Mouse (Mus musculus) heart, adult 18-20 months (tissue): ENCODE data around the gene Hypk. TPM values are rescaled to one million over a fixed set of nuclear protein-coding genes. Genes with fewer than 3 reads are reported as not detected.

Experiments used
- DNase-seq, 2 experiments: peaks; one replicate each; pipeline ENCODE4 v3.0.0; 2021 to 2022; ENCODE audit warnings: mixed read lengths in 1 of 2
- long read RNA-seq, 2 experiments: library from polyadenylated mRNA; stranded (forward); transcript quantifications; one replicate each; pipeline ENCODE4 v2.0.0; 2021
- total RNA-seq, 2 experiments: library from RNA; stranded (reverse); gene quantifications; 2 replicates each; pipeline ENCODE4 v1.2.3; 2021

Hypk gene
- total RNA-seq: 10 to 100 TPM; 17.8 to 23.7 TPM
- long read RNA-seq, experiment 1, transcript Hypk-204 (4 exons, 961 nt): major isoform, 263 of 304 reads
- long read RNA-seq, experiment 1, partial matches to known transcripts: 40 of 304 reads
- long read RNA-seq, experiment 1, other reads (novel, unspliced or antisense): 0 of 304 reads
- long read RNA-seq, experiment 2, transcript Hypk-204 (4 exons, 961 nt): major isoform, 184 of 186 reads
- long read RNA-seq, experiment 2, partial matches to known transcripts: 0 of 186 reads
- long read RNA-seq, experiment 2, other reads (novel, unspliced or antisense): 0 of 186 reads

DNA sequence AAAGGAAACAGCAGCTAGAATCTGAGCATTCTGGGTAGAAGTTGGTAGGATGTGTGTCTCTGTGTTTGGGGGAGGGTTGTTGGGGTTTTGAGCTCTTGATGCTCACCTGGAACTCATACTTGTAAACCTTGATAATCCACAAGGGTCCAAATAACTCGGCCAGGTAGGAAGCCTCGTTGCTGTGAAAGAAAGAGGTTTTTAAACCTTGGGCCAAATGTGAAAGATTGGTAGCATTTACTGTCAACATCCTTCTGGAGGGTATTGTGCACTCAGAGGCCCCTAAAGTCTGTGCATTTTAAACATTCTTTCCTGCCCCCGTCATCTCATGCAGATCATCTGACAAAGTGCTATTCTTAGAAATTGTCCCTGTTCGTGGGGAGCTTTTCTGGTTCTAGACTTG is at the start of gene Hypk:
TSS of gene Hypk (plus strand) at position 301 of the 400 bp plus-strand sequence.
- no peak for DNase-seq

DNA sequence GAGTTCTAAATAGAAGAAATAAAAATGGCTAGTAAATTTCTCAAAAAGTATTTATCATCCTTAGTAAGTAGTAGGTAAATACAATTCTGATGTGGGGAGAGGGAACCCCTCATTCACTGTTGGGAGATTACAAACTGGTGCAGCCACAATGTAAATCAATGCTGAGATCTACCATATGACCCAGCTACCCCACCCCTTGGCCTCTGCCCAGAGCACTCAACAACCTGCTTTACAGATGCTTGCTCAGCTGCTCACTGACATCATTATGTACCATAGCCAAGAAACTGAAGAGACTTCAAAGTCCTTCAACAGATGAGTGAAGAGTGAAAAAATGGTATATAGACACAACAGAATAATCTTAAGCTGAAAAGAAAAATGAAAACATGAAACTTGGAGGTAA is 49.8 kb upstream of the Hypk start:
- no peak for DNase-seq

DNA sequence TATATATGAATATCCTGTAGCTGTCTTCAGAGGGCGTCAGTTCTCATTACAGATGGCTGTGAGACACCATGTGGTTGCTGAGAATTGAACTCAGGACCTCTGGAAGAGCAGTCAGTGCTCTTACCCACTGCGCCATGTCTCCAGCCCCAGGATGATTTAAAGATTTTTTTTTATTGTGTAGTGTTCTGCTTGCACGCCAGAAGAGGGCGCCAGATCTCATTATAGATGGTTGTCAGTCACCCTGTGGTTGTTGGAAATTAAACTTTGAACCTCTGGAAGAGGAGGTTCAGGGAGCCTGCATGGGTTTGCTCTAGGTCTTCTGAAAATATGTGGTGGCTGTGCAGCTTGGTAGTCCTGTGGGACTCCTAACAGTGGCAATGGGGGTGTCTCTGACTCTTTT is 44.9 kb upstream of the Hypk start:
- DNase-seq: peak; percentile 32 to 50

DNA sequence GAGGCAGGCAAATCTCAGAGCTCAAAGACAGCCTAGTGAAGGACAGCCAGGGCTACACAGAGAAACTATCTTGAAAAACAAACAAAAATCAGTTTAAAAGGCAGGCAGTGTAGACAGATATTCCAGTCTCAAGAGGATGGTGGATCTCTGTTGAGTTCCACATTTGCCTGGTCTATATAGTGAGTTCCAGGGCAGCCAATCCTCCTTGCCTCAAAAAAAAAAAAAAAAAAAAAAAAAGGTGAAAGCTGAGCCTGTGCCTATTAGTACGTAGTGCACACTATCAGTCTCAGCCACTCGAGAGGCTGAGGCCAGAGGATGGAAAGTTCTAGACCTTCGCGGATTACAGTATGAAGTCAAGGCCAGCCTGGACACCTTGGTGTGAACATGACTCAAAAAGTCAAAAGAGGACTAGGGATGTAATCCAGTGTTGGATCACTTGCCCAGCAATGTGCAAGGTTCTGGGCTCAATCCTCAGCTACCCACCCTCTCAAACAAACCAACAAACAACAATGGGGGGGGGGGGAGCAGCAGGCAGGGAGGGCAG is 40.2 kb upstream of the Hypk start:
- peak in 1 of 2 experiments; percentile 28 for DNase-seq

DNA sequence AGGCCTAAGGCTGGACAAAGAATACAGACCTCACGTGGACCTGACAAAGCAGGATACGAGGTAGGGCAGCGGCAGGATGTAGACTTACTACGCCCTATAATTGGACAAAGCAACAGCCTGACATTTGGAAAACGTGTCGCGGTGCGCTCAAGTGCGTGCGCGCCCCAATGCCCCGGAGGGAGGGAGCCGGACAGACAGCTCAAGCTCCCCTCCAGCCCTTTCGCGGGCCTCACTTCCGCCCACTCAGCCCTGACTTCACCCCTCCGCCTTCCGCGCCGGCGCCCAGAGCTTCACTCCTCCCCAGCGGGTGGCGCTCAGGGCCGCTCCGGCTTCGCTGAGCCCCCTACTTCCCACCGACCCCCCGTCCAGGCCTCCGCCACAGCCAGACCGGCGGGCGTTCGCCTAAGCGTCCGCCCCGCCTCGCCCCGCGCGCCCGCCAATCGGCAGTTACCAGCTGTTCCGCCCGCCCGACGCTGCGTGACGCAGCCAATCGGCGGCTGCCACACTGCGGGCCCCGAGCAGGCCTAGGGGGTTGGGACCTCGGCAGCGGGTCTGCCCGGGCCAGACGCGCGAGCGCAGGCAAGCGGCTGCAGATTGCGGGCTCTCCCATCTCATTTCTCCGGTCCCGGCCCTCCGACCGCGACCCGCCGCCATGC is 39.6 kb upstream of the Hypk start, which contains the start of the genes Pdia3 and Catsper2:
TSS of gene Pdia3 (plus strand) at position 389 of the 656 bp plus-strand sequence.
TSS of gene Catsper2 (minus strand) at position 406 of the 656 bp plus-strand sequence.
- DNase-seq: peak; percentile 95 to 99

DNA sequence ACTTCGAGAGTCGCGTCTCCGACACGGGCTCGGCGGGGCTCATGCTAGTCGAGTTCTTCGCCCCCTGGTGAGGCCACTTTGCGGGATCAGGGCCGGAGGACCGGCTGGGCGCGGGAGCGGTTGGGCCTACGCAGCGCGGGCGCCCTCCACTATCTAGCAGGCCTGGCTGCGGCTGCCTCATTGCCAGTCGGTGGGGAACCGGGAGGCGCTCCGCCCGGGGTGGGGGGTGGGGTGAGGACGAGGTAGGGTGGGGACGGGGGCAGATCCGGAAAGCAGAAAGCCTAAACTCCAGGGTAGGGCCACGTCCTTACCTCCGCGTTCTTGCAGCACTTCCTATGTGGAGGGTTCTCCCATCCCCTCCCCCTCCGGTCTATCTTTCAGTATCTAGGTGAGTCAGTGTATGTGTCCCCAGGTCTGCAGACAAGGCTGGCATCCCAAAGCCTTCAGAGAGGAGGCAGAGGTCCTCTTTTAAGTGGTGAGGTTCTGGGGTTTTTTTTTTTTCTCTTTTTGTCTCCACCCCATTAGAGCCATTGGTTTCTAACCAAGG is 38.9 kb upstream of the Hypk start:
- peak in 1 of 2 experiments; percentile 57 for DNase-seq

DNA sequence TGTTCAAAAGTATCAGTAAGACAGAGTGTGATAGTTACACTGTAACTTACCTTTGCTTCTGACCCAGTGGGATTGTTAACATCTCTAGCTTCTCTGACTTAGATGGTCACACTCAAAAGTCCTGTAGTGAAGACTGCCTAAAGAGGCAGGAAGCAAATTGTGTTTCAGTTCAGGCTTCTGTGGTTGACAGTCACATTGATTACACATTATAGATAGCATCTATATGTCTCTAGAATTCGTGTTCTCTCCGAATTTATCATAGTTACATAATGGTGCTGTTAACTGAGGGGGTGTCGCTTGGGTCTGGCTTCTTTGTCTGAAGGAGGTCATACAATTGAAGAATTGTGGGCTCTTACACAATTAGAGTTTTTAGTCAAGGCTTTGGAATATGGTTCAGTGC is 38.0 kb upstream of the Hypk start:
- DNase-seq: no peak

DNA sequence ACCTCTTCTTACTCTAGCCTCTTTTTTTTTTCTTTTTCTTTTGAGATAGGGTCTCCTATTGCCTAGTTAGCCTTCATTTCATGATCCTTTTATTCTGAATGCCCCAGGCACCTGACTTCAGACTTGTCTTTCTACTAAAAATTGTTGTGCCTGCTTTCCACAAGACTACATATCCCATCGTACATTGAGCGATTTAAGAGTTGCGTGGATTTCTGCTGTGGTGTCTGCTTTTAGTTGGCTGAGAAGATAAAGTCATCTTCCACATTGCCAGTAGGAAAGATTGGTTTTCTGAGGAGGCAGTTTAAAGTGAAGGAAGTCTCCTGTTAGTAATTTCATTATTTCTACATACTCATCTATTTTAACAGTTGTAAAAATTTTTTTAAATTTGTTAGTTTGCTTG is 37.5 kb upstream of the Hypk start:
- no peak for DNase-seq

DNA sequence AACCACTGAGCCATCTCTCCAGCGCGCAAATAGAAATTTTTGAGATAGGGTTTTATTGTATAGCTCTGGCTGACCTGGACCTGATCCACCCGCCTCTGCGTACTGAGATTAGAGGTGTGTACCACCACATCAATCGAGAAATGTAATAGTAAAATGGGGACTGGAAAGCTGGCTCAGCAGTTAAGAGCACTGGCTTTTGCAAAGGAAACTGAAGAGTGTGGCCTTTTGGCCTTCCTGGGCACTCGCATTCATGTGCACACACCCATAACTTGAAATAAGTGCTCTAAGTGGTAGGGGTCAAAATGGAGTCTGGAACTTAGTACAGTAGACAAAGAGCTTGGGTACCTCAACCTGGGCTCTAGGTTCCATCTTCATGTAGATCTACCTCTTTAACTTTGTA is 36.7 kb upstream of the Hypk start:
- DNase-seq: no peak

DNA sequence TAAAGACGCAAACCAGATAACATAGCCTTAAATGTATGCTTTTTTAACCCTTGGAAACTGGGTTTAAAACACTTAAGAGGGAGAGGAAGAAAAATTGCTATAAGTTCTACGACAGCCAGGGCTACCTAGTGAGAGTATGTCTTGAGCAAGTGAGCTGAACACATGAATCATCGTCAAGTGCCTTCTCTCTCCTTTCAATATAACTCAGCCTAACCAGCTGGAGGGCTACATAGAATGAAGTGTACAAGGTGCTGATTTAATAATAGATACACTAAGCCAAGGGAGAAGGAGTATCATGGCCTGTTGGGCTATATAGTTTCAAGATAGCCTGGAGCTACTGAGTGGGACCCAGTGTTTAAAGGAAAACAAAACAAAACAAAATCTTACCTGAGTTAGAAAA is 34.6 kb upstream of the Hypk start:
- no peak for DNase-seq

DNA sequence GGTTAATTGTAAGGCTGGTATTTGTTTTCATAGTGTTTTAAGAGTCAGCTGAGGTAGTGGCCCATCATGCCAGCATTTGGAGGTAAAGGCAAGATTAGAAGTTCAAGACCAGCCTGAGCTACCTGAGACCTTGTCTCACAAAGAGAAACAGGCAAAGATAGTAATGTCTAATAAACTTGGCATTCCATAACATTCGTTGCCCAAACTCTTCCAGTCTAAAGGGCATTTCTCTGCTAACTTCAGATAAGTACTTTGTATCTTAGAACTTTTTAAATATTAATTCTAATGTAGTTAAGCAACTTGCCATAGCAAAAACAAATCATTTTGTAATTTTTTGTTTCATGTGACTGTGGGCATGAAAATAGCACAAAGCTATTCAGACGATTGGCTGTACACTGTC is 29.9 kb upstream of the Hypk start:
- no peak for DNase-seq

DNA sequence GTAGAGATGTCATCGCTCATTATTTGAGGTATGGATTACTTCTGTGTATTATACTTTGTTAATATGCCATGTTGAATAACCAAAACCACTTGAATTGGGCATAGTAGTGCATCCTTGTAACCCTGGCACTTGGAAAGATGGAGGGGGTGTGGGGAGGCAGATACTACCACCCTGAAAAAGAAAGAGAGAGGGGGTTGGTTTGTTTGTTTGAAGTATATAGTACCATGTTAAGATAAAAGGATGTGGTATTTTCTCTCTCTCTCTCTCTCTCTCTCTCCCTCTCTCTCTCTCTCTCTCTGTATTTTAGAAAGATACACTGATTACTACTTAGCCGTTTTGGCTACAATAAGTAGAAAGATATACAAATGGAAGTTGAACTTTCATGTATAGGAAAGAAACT is 27.2 kb upstream of the Hypk start:
- no peak for DNase-seq

DNA sequence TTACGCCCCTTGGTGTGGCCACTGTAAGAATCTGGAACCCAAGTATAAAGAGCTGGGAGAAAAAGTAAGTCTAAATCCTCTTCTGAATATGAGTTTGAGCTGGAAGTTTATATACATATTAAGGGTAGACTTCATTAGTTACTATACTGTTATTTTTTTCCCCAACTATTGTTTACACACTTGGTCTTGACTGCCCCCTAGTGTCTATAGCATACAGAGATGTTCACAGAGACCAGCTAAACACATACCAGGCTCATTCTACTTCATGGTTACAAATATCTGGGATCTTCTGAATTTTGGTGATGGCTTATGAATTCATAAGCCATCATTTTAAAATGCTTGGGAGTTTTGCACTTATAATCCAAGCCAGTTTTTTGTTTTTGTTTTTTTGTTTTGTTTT is 18.2 kb upstream of the Hypk start:
- DNase-seq: no peak

DNA sequence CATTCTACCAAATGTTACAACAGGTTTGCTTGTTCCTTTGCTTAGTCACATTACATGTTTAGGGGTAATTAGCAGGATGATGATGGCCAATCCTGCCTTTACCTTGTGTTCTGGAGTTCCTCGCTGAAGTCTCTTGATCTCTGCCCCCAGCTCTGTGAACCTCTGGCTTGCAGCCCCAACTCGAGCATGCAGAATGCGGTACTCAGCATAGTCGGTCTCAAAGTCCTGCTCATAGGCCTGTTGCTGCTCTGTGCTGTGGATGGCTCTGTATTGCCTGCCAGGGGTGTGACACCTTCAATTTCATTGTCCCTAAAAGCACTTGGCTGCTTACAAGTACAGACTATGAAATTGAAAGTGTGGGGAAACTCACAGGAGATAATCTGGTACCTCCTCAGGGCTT is 13.3 kb upstream of the Hypk start:
- DNase-seq: no peak

DNA sequence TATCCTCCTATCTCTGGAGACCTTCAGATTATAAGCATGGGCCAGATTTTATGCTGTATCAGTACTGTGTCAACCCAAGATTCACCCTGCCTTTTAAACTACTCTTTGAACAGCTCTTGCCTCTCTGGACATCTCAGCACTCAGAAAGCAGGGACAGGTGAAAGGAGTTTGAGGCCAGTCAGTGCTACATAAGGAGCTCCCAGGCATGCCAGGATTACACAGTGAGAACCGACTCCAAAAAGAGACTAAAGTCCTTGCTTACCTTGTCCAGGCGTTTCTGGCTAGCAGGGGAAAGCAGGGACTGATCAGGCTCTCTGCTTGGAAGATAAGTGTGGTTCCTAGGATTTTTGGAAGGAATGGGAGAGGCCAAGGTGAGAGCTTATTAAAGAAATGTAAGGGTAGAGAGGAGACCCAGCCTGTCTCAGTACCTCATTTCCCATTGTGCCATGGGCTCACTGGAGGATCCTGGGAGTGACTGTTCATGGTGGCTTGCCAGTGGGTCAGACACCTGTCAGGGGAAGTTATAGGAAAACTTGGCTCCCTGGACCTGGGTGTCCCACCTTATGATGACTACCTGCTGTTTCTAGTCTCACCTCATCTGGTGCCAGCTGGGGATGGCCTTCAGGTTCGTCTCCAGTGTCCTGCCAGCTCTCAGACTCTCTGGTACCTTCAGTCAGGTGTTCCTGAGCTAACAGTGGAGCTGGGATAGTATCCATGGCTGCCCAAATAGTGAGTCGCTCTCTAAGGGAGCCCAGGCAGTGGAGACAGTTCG is 12.1 kb upstream of the Hypk start:
- DNase-seq: no peak

DNA sequence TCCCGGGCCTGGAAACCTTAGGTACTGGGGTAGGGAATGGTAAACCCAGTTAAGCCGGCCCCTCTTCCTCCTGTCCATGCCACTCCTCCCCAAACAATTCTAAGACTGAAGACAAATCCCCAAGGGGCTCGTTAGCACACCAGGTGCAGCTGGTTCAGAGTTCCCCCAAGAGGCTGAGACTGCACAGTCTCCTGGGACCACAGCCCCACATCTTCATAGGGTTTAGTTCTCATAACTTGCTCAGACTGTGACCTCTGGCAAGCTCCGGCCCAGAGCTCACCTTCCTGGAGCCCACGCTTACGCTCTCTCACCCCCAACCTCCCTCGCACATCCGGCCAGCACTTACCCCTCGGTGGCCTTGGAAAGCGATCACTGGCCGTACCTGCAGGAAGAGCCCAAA is 11.3 kb upstream of the Hypk start:
- no peak for DNase-seq

DNA sequence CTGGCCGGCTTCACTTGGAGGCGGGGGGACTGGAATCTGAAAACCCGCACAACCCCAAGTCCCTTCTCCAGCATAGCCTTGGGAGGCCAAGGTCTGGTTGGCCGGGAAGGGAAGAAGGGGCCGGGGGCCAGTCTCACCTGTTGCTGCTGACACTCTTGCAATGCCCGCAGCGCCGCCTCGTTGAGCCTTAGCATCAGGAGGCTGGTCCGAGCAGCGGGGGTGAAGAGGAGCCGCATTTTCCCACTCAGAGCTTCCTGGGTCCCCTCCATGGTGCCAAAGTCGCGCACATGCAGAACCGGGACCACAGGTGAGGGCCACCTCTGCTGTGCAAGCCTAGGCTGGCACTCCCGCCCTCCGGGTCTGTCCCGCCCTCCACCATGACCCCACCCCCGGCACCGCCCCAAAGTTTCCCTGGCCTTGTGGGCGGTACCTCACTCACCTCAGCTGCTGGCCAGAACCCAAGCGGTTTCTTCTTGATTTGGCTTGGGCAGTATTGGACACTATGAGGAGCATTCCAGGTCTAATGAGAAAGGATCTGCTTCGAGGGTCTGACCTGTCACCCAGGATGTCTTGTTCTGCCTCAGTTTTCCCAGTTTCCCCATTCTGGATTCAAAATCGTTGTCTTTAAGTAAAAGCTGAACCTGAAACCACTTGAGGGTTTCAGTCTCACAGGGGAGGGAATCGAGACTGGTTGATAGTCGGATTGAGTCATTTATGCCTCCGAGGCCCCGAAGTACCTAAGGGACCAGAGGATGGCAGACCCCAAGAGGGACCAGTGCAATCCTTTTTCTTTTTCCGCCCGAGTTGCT is 10.6 kb upstream of the Hypk start:
- DNase-seq: peak; percentile 74 to 86

DNA sequence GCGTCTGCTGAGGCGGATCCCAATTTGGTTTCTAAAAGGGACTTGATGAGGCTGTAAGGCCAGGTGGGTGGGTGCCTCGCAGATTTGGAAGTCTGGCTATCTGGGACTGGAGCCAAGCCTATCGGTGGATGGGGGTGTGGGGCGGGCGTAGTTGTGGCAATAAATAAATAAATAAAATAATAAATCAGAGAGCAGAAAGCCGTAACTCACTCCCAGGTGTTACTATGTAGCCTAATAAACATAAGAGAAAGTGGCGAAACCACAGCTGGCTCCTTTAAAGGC is 10.1 kb upstream of the Hypk start:
- DNase-seq: no peak

DNA sequence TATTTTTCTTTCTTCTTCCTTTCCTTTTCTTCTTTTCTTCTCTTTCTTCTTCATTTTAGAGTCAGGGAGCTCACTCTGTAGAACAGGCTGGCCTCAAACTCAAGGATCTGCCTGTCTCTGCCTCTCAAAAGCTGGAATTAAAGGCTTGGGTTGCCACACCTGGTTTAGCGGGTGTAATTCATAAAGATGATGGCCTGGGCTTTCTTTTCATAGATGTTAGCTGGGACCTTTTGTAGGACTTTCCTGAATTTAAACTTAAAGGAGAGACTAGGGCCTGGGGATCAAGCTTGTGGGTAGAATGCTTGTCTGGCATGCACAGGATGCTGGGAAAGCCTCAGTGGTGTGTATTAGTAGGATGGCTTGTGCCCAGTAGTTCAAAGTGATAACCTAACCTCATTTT is 8.9 kb upstream of the Hypk start, which contains the start of gene Ell3:
TSS of gene Ell3 (minus strand) at position 101 of the 400 bp plus-strand sequence.
- DNase-seq: no peak

DNA sequence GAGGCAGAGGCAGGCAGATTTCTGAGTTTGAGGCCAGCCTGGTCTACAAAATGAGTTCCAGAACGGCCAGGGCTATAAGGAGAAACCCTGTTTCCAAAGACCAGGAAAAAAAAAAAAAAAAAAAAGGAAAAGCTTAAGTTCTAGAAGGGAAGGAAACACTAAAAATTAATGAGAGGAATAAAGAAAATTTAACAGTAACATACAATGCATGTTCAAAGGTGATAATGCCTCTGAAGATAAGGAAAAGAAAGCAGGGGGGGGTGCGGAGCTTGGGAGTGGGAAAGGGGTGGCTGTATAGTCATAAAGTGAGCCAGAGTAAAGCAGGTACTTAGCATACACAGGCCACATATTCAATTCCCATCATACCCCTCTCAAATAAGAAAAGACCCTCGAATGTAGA is 8.0 kb upstream of the Hypk start:
- DNase-seq: no peak

DNA sequence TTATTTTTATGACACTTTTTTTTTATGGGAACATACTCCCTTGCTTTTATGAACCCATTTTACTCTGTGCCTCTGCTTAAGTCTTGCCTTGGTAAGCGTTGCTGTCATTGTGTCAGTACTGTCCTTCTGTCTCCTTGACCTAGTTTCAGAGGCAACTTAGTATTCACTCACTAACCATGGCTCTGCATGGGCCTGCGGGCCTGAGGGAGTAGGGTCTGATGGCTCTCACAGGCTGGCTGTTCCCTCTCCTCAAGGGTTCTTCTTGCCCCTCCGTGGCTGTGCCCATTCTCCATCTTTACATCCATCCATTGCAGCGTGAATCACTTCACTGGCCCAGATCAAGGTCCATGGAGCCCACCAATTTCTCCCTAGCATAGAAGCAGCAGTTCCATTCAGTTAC is 6.6 kb upstream of the Hypk start:
- no peak for DNase-seq

DNA sequence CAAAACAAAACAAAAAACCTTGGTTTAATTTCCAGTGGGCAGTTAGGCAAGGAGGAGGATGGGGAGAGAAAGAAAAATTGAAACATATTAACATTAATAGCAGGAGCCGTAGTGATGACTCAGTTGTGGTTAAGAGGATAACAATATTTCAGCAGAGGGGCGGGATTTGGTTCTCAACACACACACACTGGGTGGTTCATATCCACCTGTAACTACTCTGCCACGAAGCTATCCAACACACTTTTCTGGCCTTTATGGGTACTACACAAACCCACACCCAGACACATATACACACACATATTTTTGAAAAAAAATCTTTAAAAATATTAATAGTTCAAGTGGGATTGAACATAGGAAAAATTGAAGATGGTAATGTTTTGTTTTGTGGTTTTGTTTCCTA is 6.1 kb upstream of the Hypk start:
- no peak for DNase-seq
